Mouse (Mus musculus) T-helper 1 cell (primary cell): ENCODE data around the gene Tmem159.

Experiments
- in situ Hi-C: fragments of 300-600 bp; cut with MboI, MseI; formaldehyde crosslinking; loops from one replicate; pipeline ENCODE4 v1.15.1; 2025; ENCODE audit warnings: high pct_unique_total_duplicates

Gene Tmem159

GRCm38 (mm10) chr7:120128951-120129350, 26.8 kb downstream of the Tmem159 start:
- in situ Hi-C loops = no loop called here

- in situ Hi-C loops = no loop called here
Observed at GRCm38 (mm10) chr7:120142743-120143142, 40.6 kb downstream of the Tmem159 start.

- in situ Hi-C loops = no loop called here
Observed at GRCm38 (mm10) chr7:120145191-120145590, 43.0 kb downstream of the Tmem159 start, which contains the start of gene Zp2. Gene Zp2 (minus strand): TSS chr7:120145291.

GRCm38 (mm10) chr7:120150257-120150656, 48.1 kb downstream of the Tmem159 start:
- in situ Hi-C loops = no loop called here

- in situ Hi-C loops = no loop called here
Observed at GRCm38 (mm10) chr7:120150898-120151297, 48.7 kb downstream of the Tmem159 start.

- in situ Hi-C loops = no loop called here
Observed at GRCm38 (mm10) chr7:120156841-120157409, 54.8 kb downstream of the Tmem159 start.

GRCm38 (mm10) chr7:120157575-120158061, 55.5 kb downstream of the Tmem159 start:
- in situ Hi-C loops = no loop called here

- in situ Hi-C loops = no loop called here
Observed at GRCm38 (mm10) chr7:120158121-120158613, 56.0 kb downstream of the Tmem159 start.

GRCm38 (mm10) chr7:120163581-120164251, 61.6 kb downstream of the Tmem159 start:
- in situ Hi-C loops = no loop called here
